Mouse (Mus musculus): ENCODE data around the gene Wwox. TPM values are rescaled to one million over a fixed set of nuclear protein-coding genes. Genes with fewer than 3 reads are reported as not detected.

Wwox gene
- polyA plus RNA-seq, 1 experiment from 2014 or later: 16.3 TPM

DNA sequence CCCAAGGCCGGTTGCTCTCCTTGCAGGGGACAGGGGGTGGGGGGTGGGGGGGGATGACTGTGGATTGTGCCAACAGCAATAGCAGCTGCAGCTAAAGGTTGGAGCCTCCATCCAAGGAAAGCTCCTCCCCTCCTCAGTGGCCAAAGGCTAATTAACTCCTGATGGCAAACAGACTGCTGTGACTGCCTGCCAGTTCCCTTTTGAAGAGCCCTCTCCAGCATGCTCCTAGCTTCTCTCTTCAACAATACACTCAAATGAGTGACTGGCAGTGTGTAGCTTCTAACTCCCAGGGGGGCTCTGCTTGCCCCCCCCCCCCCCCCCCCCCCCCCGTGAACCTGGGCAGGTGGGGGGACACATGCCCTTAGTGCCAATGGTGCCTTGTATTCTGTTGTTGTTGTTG lies 747.4 kb downstream of the Wwox start:
- Histone ChIP-seq H3K27me3 (ENCODE audit: insufficient read depth, low read length) (no peaks in the 10 kb centered on the region), H3K36me3 (ENCODE audit: insufficient read depth, low read length) (no peaks in the 10 kb centered on the region), H3K27ac (peak overlapping the region; percentile 31; the same call in 1 of the 2 replicates), H3K4me3 (replicated peaks; ENCODE audit: low read depth, low read length) (no peak overlapping the region), H3K4me2 (ENCODE audit: low read length) (no peak overlapping the region), H3K4me1 (replicated peaks; ENCODE audit: insufficient read depth, low read length) (peaks cover 5% of the 10 kb centered on the region; the same call in 1 of the 2 replicates), H3K9ac (ENCODE audit: low read depth, low read length) (no peak overlapping the region), H3K9me3 (replicated peaks; ENCODE audit: low read length) (no peaks in the 10 kb centered on the region)
- ATAC-seq (replicated peaks; ENCODE audit: low FRiP score, low read depth) (peak; percentile 17; the same call in 1 of the 2 replicates), DNase-seq (ENCODE audit: low spot score) (no peak)
- TF ChIP-seq CTCF (IDR thresholded peaks at IDR 0.05; ENCODE audit: low read depth): no peak
- WGBS: 26% methylated on average over 1 of the region's 2 CpGs

DNA sequence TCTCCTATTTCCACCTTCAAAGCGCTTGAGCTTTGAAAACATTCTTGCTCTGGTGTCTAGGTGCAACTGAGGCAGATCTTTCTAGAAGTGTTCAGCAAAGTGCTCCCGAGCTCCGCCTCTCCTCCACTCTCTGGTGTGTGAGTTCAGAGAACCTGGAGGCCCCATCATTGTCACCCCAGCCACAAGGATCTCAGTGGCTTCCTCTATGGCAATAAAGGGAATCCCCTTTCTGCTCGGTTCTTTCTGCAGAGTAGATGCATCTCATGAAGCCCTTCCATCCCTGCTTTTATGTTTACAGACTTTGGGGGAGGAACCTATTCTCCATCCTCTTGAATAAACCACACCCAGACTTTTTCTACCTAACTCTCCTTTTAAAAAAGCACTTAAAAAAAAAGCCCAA lies 749.0 kb downstream of the Wwox start:
- Histone ChIP-seq H3K4me2 (ENCODE audit: low read length) (no peak overlapping the region), H3K27me3 (ENCODE audit: insufficient read depth, low read length) (no peaks in the 10 kb centered on the region), H3K36me3 (ENCODE audit: insufficient read depth, low read length) (no peaks in the 10 kb centered on the region), H3K4me3 (replicated peaks; ENCODE audit: low read depth, low read length) (no peak overlapping the region), H3K4me1 (replicated peaks; ENCODE audit: insufficient read depth, low read length) (peaks cover 5% of the 10 kb centered on the region; the same call in 1 of the 2 replicates), H3K9me3 (replicated peaks; ENCODE audit: low read length) (no peaks in the 10 kb centered on the region), H3K9ac (ENCODE audit: low read depth, low read length) (no peak overlapping the region), H3K27ac (no peak overlapping the region)
- ATAC-seq (replicated peaks; ENCODE audit: low FRiP score, low read depth) (no peak), DNase-seq (ENCODE audit: low spot score) (no peak)
- WGBS: 82% methylated on average over 4 of the region's 4 CpGs
- no peak for TF ChIP-seq CTCF (IDR thresholded peaks at IDR 0.05; ENCODE audit: low read depth)

GRCm38 (mm10) chr8:115189836-115190235 lies 750.4 kb downstream of the Wwox start:
- no peak overlapping the region for H3K4me2 ChIP-seq (ENCODE audit: low read length)
- no peak for TF ChIP-seq CTCF (IDR thresholded peaks at IDR 0.05; ENCODE audit: low read depth)
- no peaks in the 10 kb centered on the region for H3K9me3 ChIP-seq (replicated peaks; ENCODE audit: low read length)
- DNase-seq (ENCODE audit: low spot score) (no peak), ATAC-seq (replicated peaks; ENCODE audit: low FRiP score, low read depth) (no peak)
- no peak overlapping the region for H3K9ac ChIP-seq (ENCODE audit: low read depth, low read length)
- peaks cover 5% of the 10 kb centered on the region; the same call in 1 of the 2 replicates for H3K4me1 ChIP-seq (replicated peaks; ENCODE audit: insufficient read depth, low read length)
- no peaks in the 10 kb centered on the region for H3K36me3 ChIP-seq (ENCODE audit: insufficient read depth, low read length)
- no peak overlapping the region for H3K4me3 ChIP-seq (replicated peaks; ENCODE audit: low read depth, low read length)
- 60% methylated on average over 11 of the region's 11 CpGs for WGBS
- no peak overlapping the region for H3K27ac ChIP-seq
- H3K27me3 ChIP-seq (ENCODE audit: insufficient read depth, low read length): no peaks in the 10 kb centered on the region

GRCm38 (mm10) chr8:115193767-115194166 lies 754.3 kb downstream of the Wwox start:
- H3K9me3 ChIP-seq (replicated peaks; ENCODE audit: low read length): no peaks in the 10 kb centered on the region
- H3K4me1 ChIP-seq (replicated peaks; ENCODE audit: insufficient read depth, low read length): no peaks in the 10 kb centered on the region
- H3K4me2 ChIP-seq (ENCODE audit: low read length): no peak overlapping the region
- H3K27ac ChIP-seq: no peak overlapping the region
- DNase-seq (ENCODE audit: low spot score): no peak
- H3K36me3 ChIP-seq (ENCODE audit: insufficient read depth, low read length): no peaks in the 10 kb centered on the region
- H3K9ac ChIP-seq (ENCODE audit: low read depth, low read length): no peak overlapping the region
- no peak for TF ChIP-seq CTCF (IDR thresholded peaks at IDR 0.05; ENCODE audit: low read depth)
- no peak for ATAC-seq (replicated peaks; ENCODE audit: low FRiP score, low read depth)
- H3K4me3 ChIP-seq (replicated peaks; ENCODE audit: low read depth, low read length): no peak overlapping the region
- H3K27me3 ChIP-seq (ENCODE audit: insufficient read depth, low read length): no peaks in the 10 kb centered on the region
- WGBS: 72% methylated on average over 2 of the region's 2 CpGs

DNA sequence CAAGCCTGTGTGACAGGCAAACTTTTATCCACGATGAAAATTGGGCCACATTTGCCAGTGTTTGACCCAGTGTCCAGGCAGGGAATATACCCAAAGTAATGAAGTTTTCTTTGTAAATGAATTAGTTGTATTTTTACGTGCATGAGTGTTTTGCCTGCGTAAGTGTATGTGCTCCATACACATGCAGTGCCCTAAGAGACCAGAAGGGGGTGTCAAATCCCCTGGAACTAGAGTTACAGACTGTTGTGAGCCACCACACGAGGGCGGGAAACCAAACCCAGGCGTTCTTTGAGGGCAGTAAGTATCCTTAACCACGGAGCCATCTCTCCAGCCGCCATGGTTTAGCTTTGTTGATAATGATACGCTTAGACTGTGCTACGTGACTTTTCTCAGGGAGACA lies 755.9 kb downstream of the Wwox start:
- ATAC-seq (replicated peaks; ENCODE audit: low FRiP score, low read depth): no peak
- H3K27ac ChIP-seq: no peak overlapping the region
- 95% methylated on average over 10 of the region's 10 CpGs for WGBS

GRCm38 (mm10) chr8:115196859-115197258 lies 757.4 kb downstream of the Wwox start:
- Histone ChIP-seq H3K9ac (ENCODE audit: low read depth, low read length) (no peak overlapping the region), H3K4me2 (ENCODE audit: low read length) (no peak overlapping the region), H3K36me3 (ENCODE audit: insufficient read depth, low read length) (no peaks in the 10 kb centered on the region), H3K4me3 (replicated peaks; ENCODE audit: low read depth, low read length) (no peak overlapping the region), H3K27me3 (ENCODE audit: insufficient read depth, low read length) (no peaks in the 10 kb centered on the region), H3K9me3 (replicated peaks; ENCODE audit: low read length) (no peaks in the 10 kb centered on the region), H3K27ac (no peak overlapping the region), H3K4me1 (replicated peaks; ENCODE audit: insufficient read depth, low read length) (no peaks in the 10 kb centered on the region)
- WGBS: 63% methylated on average over 2 of the region's 2 CpGs
- peak; percentile 18 for DNase-seq (ENCODE audit: low spot score)
- ATAC-seq (replicated peaks; ENCODE audit: low FRiP score, low read depth): no peak
- TF ChIP-seq CTCF (IDR thresholded peaks at IDR 0.05; ENCODE audit: low read depth): no peak

More for the DNA sequence above, 755.9 kb downstream of the Wwox start:
- TF ChIP-seq CTCF (IDR thresholded peaks at IDR 0.05; ENCODE audit: low read depth): no peak
- H3K4me1 ChIP-seq (replicated peaks; ENCODE audit: insufficient read depth, low read length): no peaks in the 10 kb centered on the region
- no peak overlapping the region for H3K9ac ChIP-seq (ENCODE audit: low read depth, low read length)
- H3K4me2 ChIP-seq (ENCODE audit: low read length): no peak overlapping the region
- H3K4me3 ChIP-seq (replicated peaks; ENCODE audit: low read depth, low read length): no peak overlapping the region
- no peaks in the 10 kb centered on the region for H3K27me3 ChIP-seq (ENCODE audit: insufficient read depth, low read length)
- no peak for DNase-seq (ENCODE audit: low spot score)
- H3K9me3 ChIP-seq (replicated peaks; ENCODE audit: low read length): no peaks in the 10 kb centered on the region
- H3K36me3 ChIP-seq (ENCODE audit: insufficient read depth, low read length): no peaks in the 10 kb centered on the region

- Histone ChIP-seq H3K9ac (ENCODE audit: low read depth, low read length) (no peak overlapping the region), H3K27me3 (ENCODE audit: insufficient read depth, low read length) (no peaks in the 10 kb centered on the region), H3K27ac (no peak overlapping the region), H3K4me3 (replicated peaks; ENCODE audit: low read depth, low read length) (no peak overlapping the region), H3K9me3 (replicated peaks; ENCODE audit: low read length) (no peaks in the 10 kb centered on the region), H3K36me3 (ENCODE audit: insufficient read depth, low read length) (no peaks in the 10 kb centered on the region), H3K4me2 (ENCODE audit: low read length) (no peak overlapping the region), H3K4me1 (replicated peaks; ENCODE audit: insufficient read depth, low read length) (no peaks in the 10 kb centered on the region)
- no peak for TF ChIP-seq CTCF (IDR thresholded peaks at IDR 0.05; ENCODE audit: low read depth)
- ATAC-seq (replicated peaks; ENCODE audit: low FRiP score, low read depth): no peak
- DNase-seq (ENCODE audit: low spot score): no peak
- 39% methylated on average over 4 of the region's 4 CpGs for WGBS
These were observed 759.7 kb downstream of the Wwox start for GRCm38 (mm10) chr8:115199204-115199603.

Measured in kidney, postnatal 0 days (tissue).